Mouse (Mus musculus) liver, embryonic 18 days (tissue): ENCODE data around the gene Sccpdh. TPM values are rescaled to one million over a fixed set of nuclear protein-coding genes. Genes with fewer than 3 reads are reported as not detected.

Source experiments
- polyA plus RNA-seq: library from polyadenylated mRNA; depleted of rRNA; stranded (reverse); fragments of >200 nt; gene quantifications from 2 replicates; pipeline ENCODE4 v1.2.3, GENCODE M21; 2012; rRNA removed

Sccpdh gene
- polyA plus RNA-seq = 4.9 and 5.2 TPM in 2 replicates

GRCm38 (mm10) chr1:179668013-179668805 is at the start of gene Sccpdh:
Gene Sccpdh (plus strand): TSS chr1:179668210.

Other genes starting within 250 kb of the Sccpdh start
- gene Smyd3, start 150.2 kb upstream of the Sccpdh start, polyA plus RNA-seq = 2.9 and 3.1 TPM in 2 replicates
- gene Tfb2m, start 121.9 kb upstream of the Sccpdh start, polyA plus RNA-seq = 7.6 and 8.1 TPM in 2 replicates
- gene Cnst, start 121.8 kb upstream of the Sccpdh start, polyA plus RNA-seq = 5.8 and 6.5 TPM in 2 replicates
- gene Kif28, start 77.1 kb downstream of the Sccpdh start, polyA plus RNA-seq = 0.01 TPM in 1 of 2 replicates, not detected in the other
- gene Gm10518, start 135.2 kb downstream of the Sccpdh start, polyA plus RNA-seq = not detected in 2 replicates
- 14.7 and 15.8 TPM in 2 replicates for gene Ahctf1, start 135.5 kb downstream of the Sccpdh start, polyA plus RNA-seq